Mouse (Mus musculus) Patski (cell line): Measurements from ENCODE around the gene Pla2g3. TPM values are rescaled to one million over a fixed set of nuclear protein-coding genes. Genes with fewer than 3 reads are reported as not detected.

Experiments
- ATAC-seq: fragments of 100-300 bp; one replicate; pipeline ENCODE4 v1.8.0; 2021
- CTCF ChIA-PET: fragments of 350-600 bp; sonication (Branson Sonifier 250); formaldehyde crosslinking; loops from one replicate; lab custom pipeline; 2022; ENCODE audit warnings: inconsistent platforms; lab: Charles Lee
- POLR2A ChIA-PET: fragments of 350-600 bp; sonication (Branson Sonifier 250); formaldehyde crosslinking; loops from one replicate; lab custom pipeline; 2022; ENCODE audit warnings: antibody characterized with exemption, inconsistent platforms; lab: Charles Lee
- DNase-seq: peaks from one replicate; pipeline ENCODE4 v3.0.0-alpha.2; 2011; ENCODE audit warnings: low read depth, low spot score
- H3K27me3 ChIP-seq: fragments of 371-371 bp; one replicate; pipeline ENCODE4 v1.5.1; 2021
- CTCF ChIP-seq: fragments of 100-300 bp; IDR thresholded peaks from one replicate; pipeline ENCODE4 v1.5.1; 2021
- in situ Hi-C: fragments of 300-500 bp; cut with MboI; formaldehyde crosslinking; loops from 3 replicates; pipeline ENCODE4 v1.11.1; 2018; ENCODE audit warnings: low pct_unique_long_range_greater_than_20kb, mixed read lengths
- polyA plus RNA-seq: library from polyadenylated mRNA; unstranded; gene quantifications from one replicate; pipeline ENCODE4 v1.2.3, GENCODE M21; 2021

Pla2g3 gene
- polyA plus RNA-seq, 1 experiment from 2014 or later = 0.37 TPM

GRCm38 (mm10) chr11:3548564-3549295 lies 60.6 kb downstream of the Pla2g3 start:
- ChIA-PET CTCF (interaction anchor here (0.8 kb wide), 1 partner anchor 8 kb away, joined by 4 read pairs; no protein-coding TSS in a partner anchor), POLR2A (no interaction called here)
- H3K27me3 ChIP-seq = no peaks in the 10 kb centered on the region
- TF ChIP-seq CTCF = no peak
- no peak for ATAC-seq
- no peak for DNase-seq
- in situ Hi-C loops = no loop called here

Other genes with a start within 250 kb of the Pla2g3 start
- gene Drg1, start 221.9 kb upstream of the Pla2g3 start, polyA plus RNA-seq = 137 TPM
- gene Patz1, start 199.4 kb upstream of the Pla2g3 start, polyA plus RNA-seq = 59.5 TPM
- 24.7 TPM for gene Pik3ip1, start 157.9 kb upstream of the Pla2g3 start, polyA plus RNA-seq
- 38.5 TPM for gene Limk2, start 79.1 kb upstream of the Pla2g3 start, polyA plus RNA-seq
- 44.8 TPM for gene Rnf185, start 35.9 kb upstream of the Pla2g3 start, polyA plus RNA-seq
- gene Inpp5j, start 16.5 kb downstream of the Pla2g3 start, polyA plus RNA-seq = 9.6 TPM
- 65.1 TPM for gene Selenom, start 26.4 kb downstream of the Pla2g3 start, polyA plus RNA-seq
- gene Smtn, start 52.3 kb downstream of the Pla2g3 start, polyA plus RNA-seq = 154 TPM
- 41.4 TPM for gene Morc2a, start 160.9 kb downstream of the Pla2g3 start, polyA plus RNA-seq